7 mouse cellular contexts compared by ENCODE assay signal in genomic region chr3:105695476-105696386, GRCm38 (mm10). TPM values are rescaled to one million over a fixed set of nuclear protein-coding genes. Genes with fewer than 3 reads are reported as not detected.
DNase-seq lines count a peak whose midpoint lies in the region; ATAC-seq lines count a peak whose summit lies in the region.

No protein-coding gene starts in this region.

- no peaks in the 10 kb centered on the region for H3K36me3 ChIP-seq in megakaryocyte, embryonic 14.5 days (replicated peaks; ENCODE audit: low read length)
- no peaks in the 10 kb centered on the region for H3K36me3 ChIP-seq in embryonic facial prominence, embryonic 13.5 days
- no peaks in the 10 kb centered on the region for H3K36me3 ChIP-seq in hindbrain, embryonic 12.5 days
- no peaks in the 10 kb centered on the region for H3K36me3 ChIP-seq in neural tube, embryonic 14.5 days (ENCODE audit: control insufficient read depth, insufficient read depth, low read length)

- H3K9me3 ChIP-seq in megakaryocyte, embryonic 14.5 days = no peaks in the 10 kb centered on the region
- no peaks in the 10 kb centered on the region for H3K9me3 ChIP-seq in embryonic facial prominence, embryonic 13.5 days
- no peaks in the 10 kb centered on the region for H3K9me3 ChIP-seq in hindbrain, embryonic 12.5 days (replicated peaks)
- H3K9me3 ChIP-seq in neural tube, embryonic 14.5 days (ENCODE audit: control insufficient read depth, low read length) = no peaks in the 10 kb centered on the region

- no peak overlapping the region for H3K27ac ChIP-seq in embryonic facial prominence, embryonic 13.5 days
- peak overlapping the region; percentile 60; the same call in 1 of the 2 replicates for H3K27ac ChIP-seq in hindbrain, embryonic 12.5 days
- H3K27ac ChIP-seq in neural tube, embryonic 14.5 days (ENCODE audit: low read depth, low read length) = peak overlapping the region; percentile 57

- peak overlapping the region; percentile 19 for H3K4me3 ChIP-seq in megakaryocyte, embryonic 14.5 days (replicated peaks)
- peak overlapping the region; percentile 5 for H3K4me3 ChIP-seq in embryonic facial prominence, embryonic 13.5 days
- no peak overlapping the region for H3K4me3 ChIP-seq in hindbrain, embryonic 12.5 days
- no peak overlapping the region for H3K4me3 ChIP-seq in neural tube, embryonic 14.5 days (ENCODE audit: low read depth, low read length)

- H3K27me3 ChIP-seq in megakaryocyte, embryonic 14.5 days (replicated peaks) = peaks cover 40% of the 10 kb centered on the region
- peaks cover 27% of the 10 kb centered on the region for H3K27me3 ChIP-seq in embryonic facial prominence, embryonic 13.5 days
- H3K27me3 ChIP-seq in hindbrain, embryonic 12.5 days = peaks cover 15% of the 10 kb centered on the region; the same call in 1 of the 2 replicates
- no peaks in the 10 kb centered on the region for H3K27me3 ChIP-seq in neural tube, embryonic 14.5 days (ENCODE audit: control insufficient read depth, insufficient read depth, low read length)

- no peak for DNase-seq in kidney, postnatal 36 days
- DNase-seq in urinary bladder, postnatal 14 days (ENCODE audit: low spot score) = no peak

- H3K9ac ChIP-seq in embryonic facial prominence, embryonic 13.5 days = peak overlapping the region; percentile 38; the same call in 1 of the 2 replicates
- peak overlapping the region; percentile 4; the same call in 1 of the 2 replicates for H3K9ac ChIP-seq in hindbrain, embryonic 12.5 days
- H3K9ac ChIP-seq in neural tube, embryonic 14.5 days (replicated peaks; ENCODE audit: low read depth, low read length) = 0 out of 2 replicates have a peak overlapping the region, but pooled peaks have one; percentile 3

- H3K4me1 ChIP-seq in megakaryocyte, embryonic 14.5 days = peaks cover 56% of the 10 kb centered on the region
- peaks cover 10% of the 10 kb centered on the region for H3K4me1 ChIP-seq in embryonic facial prominence, embryonic 13.5 days
- peaks cover 29% of the 10 kb centered on the region for H3K4me1 ChIP-seq in hindbrain, embryonic 12.5 days
- H3K4me1 ChIP-seq in neural tube, embryonic 14.5 days (ENCODE audit: control insufficient read depth, insufficient read depth, low read length) = peaks cover 14% of the 10 kb centered on the region; the same call in 1 of the 2 replicates

- no peak for ATAC-seq in megakaryocyte, adult 5-6 weeks (ENCODE audit: poor library complexity, severe bottlenecking)
- ATAC-seq in embryonic facial prominence, embryonic 13.5 days (ENCODE audit: insufficient number of reproducible peaks, insufficient read depth, low FRiP score, low TSS enrichment, low read depth) = no peak
- ATAC-seq in hindbrain, embryonic 12.5 days (ENCODE audit: low FRiP score) = peak; percentile 57
- ATAC-seq in neural tube, embryonic 14.5 days (ENCODE audit: low read depth) = peak; percentile 60; the same call in 1 of the 2 replicates

- 25% methylated on average over 20 of the region's 20 CpGs for WGBS in embryonic facial prominence, embryonic 13.5 days
- 30% methylated on average over 20 of the region's 20 CpGs for WGBS in hindbrain, embryonic 12.5 days
- WGBS in neural tube, embryonic 14.5 days = 32% methylated on average over 20 of the region's 20 CpGs

- peak overlapping the region; percentile 46 for H3K4me2 ChIP-seq in embryonic facial prominence, embryonic 13.5 days
- peak overlapping the region; percentile 37 for H3K4me2 ChIP-seq in hindbrain, embryonic 12.5 days (replicated peaks)
- H3K4me2 ChIP-seq in neural tube, embryonic 14.5 days (ENCODE audit: low read depth, low read length) = 0 out of 2 replicates have a peak overlapping the region, but pooled peaks have one; percentile 20

RNA-seq across cellular contexts. Expression of gene Ddx20, which starts 8.4 kb away (rescaled TPM):
- polyA plus RNA-seq in megakaryocyte, embryonic 14.5 days (2012; ENCODE audit: insufficient read depth, low replicate concordance) = 2.9 TPM in 1 of 2 replicates, not detected in the other
- 14.3 and 18.3 TPM in 2 replicates for total RNA-seq in megakaryocyte, adult 5-6 weeks (2015)
- 34.4 and 34.9 TPM in 2 replicates for total RNA-seq in megakaryocyte, adult 5-6 weeks (2017)
- polyA plus RNA-seq in embryonic facial prominence, embryonic 13.5 days (2015; fragmentation: Nextera tagmentation; extraction: Ambion mirVana) = 39.4 and 40.3 TPM in 2 replicates
- polyA plus RNA-seq in hindbrain, embryonic 12.5 days (2016; fragmentation: Nextera tagmentation; extraction: Ambion mirVana) = 34.6 and 36.7 TPM in 2 replicates
- 22.2 and 25.7 TPM in 2 replicates for polyA plus RNA-seq in neural tube, embryonic 14.5 days (2014; fragmentation: Nextera tagmentation; extraction: Ambion mirVana)

RNA-seq across cellular contexts. Expression of gene Inka2, which starts 8.7 kb away (rescaled TPM):
- 4.4 and 6.7 TPM in 2 replicates for polyA plus RNA-seq in megakaryocyte, embryonic 14.5 days (2012; ENCODE audit: insufficient read depth, low replicate concordance)
- total RNA-seq in megakaryocyte, adult 5-6 weeks (2015) = 0.42 TPM in 1 of 2 replicates, not detected in the other
- total RNA-seq in megakaryocyte, adult 5-6 weeks (2017) = not detected in 2 replicates
- polyA plus RNA-seq in embryonic facial prominence, embryonic 13.5 days (2015; fragmentation: Nextera tagmentation; extraction: Ambion mirVana) = 1.4 and 1.5 TPM in 2 replicates
- 2.4 and 2.6 TPM in 2 replicates for polyA plus RNA-seq in hindbrain, embryonic 12.5 days (2016; fragmentation: Nextera tagmentation; extraction: Ambion mirVana)
- polyA plus RNA-seq in neural tube, embryonic 14.5 days (2014; fragmentation: Nextera tagmentation; extraction: Ambion mirVana) = 3.1 and 3.6 TPM in 2 replicates

Comparison
In these comparisons a context has a peak if more than half of its experiments do, and no peak if none do; other contexts are left out.
1. H3K4me3 ChIP-seq: peak in megakaryocyte, embryonic 14.5 days (single experiment) and embryonic facial prominence, embryonic 13.5 days (single experiment); none in hindbrain, embryonic 12.5 days (single experiment) and neural tube, embryonic 14.5 days (single experiment).
2. ATAC-seq: peak in hindbrain, embryonic 12.5 days (single experiment) and neural tube, embryonic 14.5 days (single experiment); none in megakaryocyte, adult 5-6 weeks (single experiment) and embryonic facial prominence, embryonic 13.5 days (single experiment).
3. Peak in every context shown above with its lines, with median percentiles within 50 percentile points of each other: H3K4me2 ChIP-seq and H3K9ac ChIP-seq.